Mouse (Mus musculus): ENCODE measurements at regions not wholly inside any gene's neighbourhood (a gene's known extent, or its start where the extent isn't known, plus 50 kb on each side); places are given as distances from the start of the nearest gene placed in this dataset.

- 77% methylated on average over 2 of the region's 2 CpGs for WGBS
- 0 out of 2 replicates have a peak, but pooled peaks cover 2% of the 10 kb centered on the region for H3K4me1 ChIP-seq (ENCODE audit: control insufficient read depth, insufficient read depth, low read length)
- H3K4me3 ChIP-seq (replicated peaks; ENCODE audit: extremely low read depth, low read depth, low read length): no peak overlapping the region
- no peak for TF ChIP-seq CTCF (IDR thresholded peaks at IDR 0.05; ENCODE audit: insufficient read depth, low read length)
- no peak for TF ChIP-seq POLR2A (IDR thresholded peaks at IDR 0.05; ENCODE audit: borderline replicate concordance, extremely low read depth, low read depth, low read length)
- no peak for DNase-seq
Observed at GRCm38 (mm10) chr6:53161627-53162026, 93.2 kb upstream of the Jazf1 start.

GRCm38 (mm10) chr6:53154621-53155020, 86.2 kb upstream of the Jazf1 start:
- peak; percentile 5 for DNase-seq
- TF ChIP-seq POLR2A (IDR thresholded peaks at IDR 0.05; ENCODE audit: borderline replicate concordance, extremely low read depth, low read depth, low read length) (no peak), CTCF (IDR thresholded peaks at IDR 0.05; ENCODE audit: insufficient read depth, low read length) (no peak)
- WGBS: 36% methylated on average over 4 of the region's 4 CpGs
- Histone ChIP-seq H3K4me1 (ENCODE audit: control insufficient read depth, insufficient read depth, low read length) (no peaks in the 10 kb centered on the region), H3K4me3 (replicated peaks; ENCODE audit: extremely low read depth, low read depth, low read length) (no peak overlapping the region)

GRCm38 (mm10) chr6:53147478-53147877, 79.0 kb upstream of the Jazf1 start:
- no peak for DNase-seq
- WGBS: 55% methylated on average over 5 of the region's 5 CpGs
- Histone ChIP-seq H3K4me3 (replicated peaks; ENCODE audit: extremely low read depth, low read depth, low read length) (no peak overlapping the region), H3K4me1 (ENCODE audit: control insufficient read depth, insufficient read depth, low read length) (no peaks in the 10 kb centered on the region)
- TF ChIP-seq POLR2A (IDR thresholded peaks at IDR 0.05; ENCODE audit: borderline replicate concordance, extremely low read depth, low read depth, low read length) (no peak), CTCF (IDR thresholded peaks at IDR 0.05; ENCODE audit: insufficient read depth, low read length) (no peak)

GRCm38 (mm10) chr6:53143846-53144584, 75.6 kb upstream of the Jazf1 start:
- Histone ChIP-seq H3K4me3 (replicated peaks; ENCODE audit: extremely low read depth, low read depth, low read length) (no peak overlapping the region), H3K4me1 (ENCODE audit: control insufficient read depth, insufficient read depth, low read length) (no peaks in the 10 kb centered on the region)
- peak; percentile 17 for DNase-seq
- 22% methylated on average over 4 of the region's 4 CpGs for WGBS
- TF ChIP-seq CTCF (IDR thresholded peaks at IDR 0.05; ENCODE audit: insufficient read depth, low read length) (peak; percentile 65), POLR2A (IDR thresholded peaks at IDR 0.05; ENCODE audit: borderline replicate concordance, extremely low read depth, low read depth, low read length) (no peak)

- WGBS: 55% methylated on average over 2 of the region's 2 CpGs
- DNase-seq: no peak
- no peak overlapping the region for H3K4me3 ChIP-seq (replicated peaks; ENCODE audit: extremely low read depth, low read depth, low read length)
- H3K4me1 ChIP-seq (ENCODE audit: control insufficient read depth, insufficient read depth, low read length): no peaks in the 10 kb centered on the region
- TF ChIP-seq POLR2A (IDR thresholded peaks at IDR 0.05; ENCODE audit: borderline replicate concordance, extremely low read depth, low read depth, low read length): no peak
- no peak for TF ChIP-seq CTCF (IDR thresholded peaks at IDR 0.05; ENCODE audit: insufficient read depth, low read length)
Observed at GRCm38 (mm10) chr6:53134410-53134809, 66.0 kb upstream of the Jazf1 start.

GRCm38 (mm10) chr6:53130717-53131330, 62.4 kb upstream of the Jazf1 start:
- TF ChIP-seq CTCF (IDR thresholded peaks at IDR 0.05; ENCODE audit: insufficient read depth, low read length) (no peak), POLR2A (IDR thresholded peaks at IDR 0.05; ENCODE audit: borderline replicate concordance, extremely low read depth, low read depth, low read length) (no peak)
- DNase-seq: no peak
- H3K4me3 ChIP-seq (replicated peaks; ENCODE audit: extremely low read depth, low read depth, low read length): no peak overlapping the region
- WGBS: 14% methylated on average over 2 of the region's 2 CpGs
- no peaks in the 10 kb centered on the region for H3K4me1 ChIP-seq (ENCODE audit: control insufficient read depth, insufficient read depth, low read length)

- H3K4me1 ChIP-seq (ENCODE audit: control insufficient read depth, insufficient read depth, low read length): no peaks in the 10 kb centered on the region
- no peak for DNase-seq
- WGBS: 82% methylated on average over 5 of the region's 5 CpGs
- no peak overlapping the region for H3K4me3 ChIP-seq (replicated peaks; ENCODE audit: extremely low read depth, low read depth, low read length)
- no peak for TF ChIP-seq POLR2A (IDR thresholded peaks at IDR 0.05; ENCODE audit: borderline replicate concordance, extremely low read depth, low read depth, low read length)
- no peak for TF ChIP-seq CTCF (IDR thresholded peaks at IDR 0.05; ENCODE audit: insufficient read depth, low read length)
Observed at GRCm38 (mm10) chr6:53126776-53127175, 58.3 kb upstream of the Jazf1 start.

GRCm38 (mm10) chr6:53124800-53125450, 56.5 kb upstream of the Jazf1 start:
- no peak for TF ChIP-seq POLR2A (IDR thresholded peaks at IDR 0.05; ENCODE audit: borderline replicate concordance, extremely low read depth, low read depth, low read length)
- TF ChIP-seq CTCF (IDR thresholded peaks at IDR 0.05; ENCODE audit: insufficient read depth, low read length): no peak
- 61% methylated on average over 17 of the region's 17 CpGs for WGBS
- no peaks in the 10 kb centered on the region for H3K4me1 ChIP-seq (ENCODE audit: control insufficient read depth, insufficient read depth, low read length)
- no peak for DNase-seq
- no peak overlapping the region for H3K4me3 ChIP-seq (replicated peaks; ENCODE audit: extremely low read depth, low read depth, low read length)

- no peak for DNase-seq
- Histone ChIP-seq H3K4me3 (replicated peaks; ENCODE audit: extremely low read depth, low read depth, low read length) (no peak overlapping the region), H3K4me1 (ENCODE audit: control insufficient read depth, insufficient read depth, low read length) (no peaks in the 10 kb centered on the region)
- WGBS: 91% methylated on average over 5 of the region's 5 CpGs
- no peak for TF ChIP-seq CTCF (IDR thresholded peaks at IDR 0.05; ENCODE audit: insufficient read depth, low read length)
- no peak for TF ChIP-seq POLR2A (IDR thresholded peaks at IDR 0.05; ENCODE audit: borderline replicate concordance, extremely low read depth, low read depth, low read length)
Observed at GRCm38 (mm10) chr6:53120385-53120784, 52.0 kb upstream of the Jazf1 start.
